Mouse (Mus musculus) gastrocnemius, postnatal 36 days (tissue): ENCODE measurements around the gene Foxk1. TPM values are rescaled to one million over a fixed set of nuclear protein-coding genes. Genes with fewer than 3 reads are reported as not detected.

Experiments
- DNase-seq, 2 experiments: peaks; one replicate each; pipeline ENCODE4 v3.0.0; 2022
- intact Hi-C: fragments of 180-260 bp; cut with DNase I; formaldehyde crosslinking; loops from one replicate; pipeline ENCODE4 v1.15.1; 2025
- total RNA-seq, 2 experiments: library from RNA; stranded (reverse); gene quantifications; 2 replicates each; pipeline ENCODE4 v1.2.3; 2021

The Foxk1 gene
- total RNA-seq, 2 experiments from 2014 or later = 12.5 to 14.5 TPM

DNA sequence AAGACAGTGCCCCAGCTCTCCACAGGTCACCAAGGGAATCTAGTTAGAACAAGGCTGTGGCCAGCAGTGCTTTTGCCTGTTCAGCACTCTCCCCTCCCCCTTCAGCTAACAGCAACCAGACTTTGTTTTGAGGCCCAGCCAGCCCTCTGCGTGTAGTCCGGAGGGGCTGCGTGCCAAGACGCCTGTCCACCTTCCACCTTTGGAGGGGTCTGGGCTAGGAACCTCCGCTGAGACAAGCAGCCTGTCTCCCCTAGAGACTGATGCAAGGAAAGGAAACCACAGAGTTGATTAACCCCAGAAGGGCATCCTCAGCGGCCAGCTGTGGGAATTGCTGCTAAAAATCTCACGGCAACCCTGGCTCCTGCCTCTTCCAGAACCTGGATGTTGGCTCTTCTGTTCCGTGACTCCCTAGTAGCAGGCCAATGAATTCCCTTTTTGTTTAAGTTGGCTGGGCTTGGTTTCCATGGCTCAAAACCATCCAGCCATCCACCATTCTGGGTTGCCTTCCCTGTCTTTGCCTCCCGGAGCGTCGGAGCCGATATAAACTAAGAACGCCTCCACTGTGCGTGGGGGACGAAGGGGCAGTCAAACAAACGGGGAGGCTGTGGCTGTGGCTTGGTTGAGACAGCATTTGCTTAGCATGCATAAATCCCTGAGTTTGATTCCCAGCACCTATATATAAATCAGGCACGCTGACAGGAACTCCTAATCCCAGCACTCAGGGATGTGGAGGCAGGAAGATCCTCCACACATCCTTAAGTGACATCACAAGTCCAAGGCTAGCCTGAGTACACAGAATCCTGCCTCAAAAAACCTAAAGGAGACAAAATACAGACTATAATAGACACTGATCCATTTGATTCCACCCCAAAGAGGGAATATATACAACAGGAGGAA is 14.3 kb upstream of the Foxk1 start:
- no peak for DNase-seq
- intact Hi-C loops = no loop called here

DNA sequence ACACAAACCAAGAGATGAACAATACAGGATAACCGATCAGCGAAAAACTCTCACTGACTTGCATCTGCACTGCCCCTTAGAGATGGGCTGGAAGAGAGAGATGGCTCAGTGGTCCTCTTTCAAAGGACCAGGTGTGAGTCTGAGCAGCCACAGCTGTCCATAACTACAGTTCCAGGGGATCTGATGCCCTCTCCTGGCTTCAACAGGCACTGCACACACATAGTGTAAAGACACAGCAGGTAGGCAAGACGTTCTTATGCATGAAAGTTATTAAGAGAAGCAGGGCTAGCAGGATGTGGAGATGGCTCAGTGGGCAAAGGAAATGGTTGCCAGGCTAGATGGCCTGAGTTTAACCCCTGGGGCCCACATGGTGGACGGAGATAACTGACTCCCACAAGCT is 13.6 kb upstream of the Foxk1 start:
- intact Hi-C loops = no loop called here
- DNase-seq = no peak

DNA sequence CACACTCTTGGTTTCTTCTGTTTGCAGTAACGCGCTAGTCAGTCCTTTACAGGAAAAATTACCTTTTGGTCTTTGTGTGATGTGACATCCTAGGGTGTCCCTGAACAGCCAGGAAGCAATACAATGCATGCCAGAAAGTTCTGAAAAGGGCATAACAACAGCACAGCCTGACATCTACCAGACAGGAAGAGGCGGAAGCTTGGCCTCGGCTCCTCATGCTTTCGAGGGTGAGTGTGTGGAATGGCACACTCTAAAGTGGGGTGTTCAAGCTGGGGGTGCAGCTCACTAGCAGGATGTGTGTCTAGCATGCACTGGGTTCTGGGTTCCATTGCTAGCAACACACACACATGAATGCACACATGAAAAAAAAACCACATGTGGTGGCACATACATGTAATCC is 9.6 kb upstream of the Foxk1 start:
- no peak for DNase-seq
- intact Hi-C loops = loop anchor here (2.0 kb wide), 1 partner anchor 15 kb away; no protein-coding TSS in a partner anchor

DNA sequence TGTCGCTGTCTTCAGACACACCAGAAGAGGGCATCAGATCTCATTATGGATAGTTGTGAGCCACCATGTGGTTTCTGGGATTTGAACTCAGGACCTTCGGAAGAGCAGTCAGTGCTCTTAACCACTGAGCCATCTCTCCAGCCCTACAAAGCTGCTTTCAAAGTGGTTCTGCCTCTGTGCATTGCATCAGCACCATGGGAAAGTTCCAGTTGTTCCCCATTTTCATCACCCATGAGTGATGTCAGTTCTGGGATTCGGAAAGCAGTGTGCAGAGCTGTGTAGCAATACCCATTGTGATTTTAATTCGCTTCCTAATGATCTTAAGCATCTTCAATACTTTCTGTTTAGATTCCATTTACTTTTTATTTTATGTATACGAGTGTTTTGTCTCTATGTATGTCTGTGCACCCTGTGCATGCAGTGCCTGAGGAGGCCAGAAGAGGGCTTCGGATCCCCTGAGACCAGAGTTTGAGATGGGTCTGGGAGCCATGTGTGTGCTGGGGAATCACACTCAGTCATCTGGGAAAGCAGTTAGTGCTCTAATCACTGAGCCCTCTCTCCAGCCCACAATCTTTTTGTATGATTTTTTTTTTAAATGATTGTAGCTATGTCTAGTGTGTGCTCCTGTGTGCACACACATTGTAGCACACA is 6.6 kb upstream of the Foxk1 start:
- intact Hi-C loops = no loop called here
- DNase-seq = no peak

DNA sequence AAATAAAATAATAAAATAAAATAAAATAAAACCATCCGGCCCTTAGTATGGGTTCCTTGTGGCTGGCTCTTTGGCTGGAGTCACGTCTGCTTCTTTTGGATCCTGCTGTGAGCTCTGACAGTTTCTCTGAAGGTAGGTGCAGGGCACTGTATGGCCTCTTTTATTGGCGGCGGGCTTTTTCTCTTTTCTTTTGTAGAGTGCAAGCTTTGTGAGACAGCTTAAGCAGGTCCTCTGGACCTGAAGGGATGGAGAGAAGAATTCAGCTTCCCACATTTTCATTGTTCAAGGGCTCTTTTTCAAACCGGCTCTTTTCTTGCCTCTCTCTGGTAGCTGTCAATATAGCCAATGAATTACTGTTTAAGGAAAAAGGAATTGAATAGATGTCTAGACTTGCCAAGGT is 5.4 kb upstream of the Foxk1 start:
- intact Hi-C loops = no loop called here
- DNase-seq = no peak

DNA sequence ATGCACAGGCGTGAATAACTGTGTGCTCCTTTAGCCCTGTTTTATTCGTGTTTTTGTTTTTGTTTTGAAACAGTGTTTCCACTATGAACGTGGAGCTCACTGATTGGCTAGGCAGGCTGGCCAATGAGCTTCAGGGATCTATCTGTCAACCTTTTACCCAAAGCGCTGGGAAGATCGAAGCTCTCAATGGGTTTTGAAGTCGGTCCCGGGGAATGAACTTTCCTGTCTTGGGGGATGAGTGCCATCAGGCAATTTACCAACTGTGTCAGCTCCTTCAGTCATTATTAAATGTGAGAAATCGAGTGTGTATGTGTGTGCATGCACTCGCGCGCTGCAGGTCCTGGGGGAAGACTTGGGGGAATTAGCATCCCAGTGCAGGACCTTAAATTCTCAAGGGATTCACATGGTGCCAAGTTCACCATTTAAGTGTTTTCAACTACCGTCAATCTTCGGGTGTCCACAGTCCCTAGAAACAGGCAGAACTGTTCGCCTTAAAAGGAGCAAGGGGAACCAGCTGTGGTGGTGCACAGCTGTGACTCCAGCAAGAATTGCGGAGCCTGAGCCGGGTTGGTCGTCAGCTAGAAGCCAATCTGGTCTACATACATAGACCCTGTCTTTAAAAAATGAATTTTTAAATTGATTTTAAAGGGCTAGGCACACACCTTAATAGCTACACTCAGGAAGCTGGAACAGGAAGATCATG is 965 bp upstream of the Foxk1 start:
- no peak for DNase-seq
- intact Hi-C loops = loop anchor here (2.0 kb wide), 1 partner anchor 48 kb away; no protein-coding TSS in a partner anchor

DNA sequence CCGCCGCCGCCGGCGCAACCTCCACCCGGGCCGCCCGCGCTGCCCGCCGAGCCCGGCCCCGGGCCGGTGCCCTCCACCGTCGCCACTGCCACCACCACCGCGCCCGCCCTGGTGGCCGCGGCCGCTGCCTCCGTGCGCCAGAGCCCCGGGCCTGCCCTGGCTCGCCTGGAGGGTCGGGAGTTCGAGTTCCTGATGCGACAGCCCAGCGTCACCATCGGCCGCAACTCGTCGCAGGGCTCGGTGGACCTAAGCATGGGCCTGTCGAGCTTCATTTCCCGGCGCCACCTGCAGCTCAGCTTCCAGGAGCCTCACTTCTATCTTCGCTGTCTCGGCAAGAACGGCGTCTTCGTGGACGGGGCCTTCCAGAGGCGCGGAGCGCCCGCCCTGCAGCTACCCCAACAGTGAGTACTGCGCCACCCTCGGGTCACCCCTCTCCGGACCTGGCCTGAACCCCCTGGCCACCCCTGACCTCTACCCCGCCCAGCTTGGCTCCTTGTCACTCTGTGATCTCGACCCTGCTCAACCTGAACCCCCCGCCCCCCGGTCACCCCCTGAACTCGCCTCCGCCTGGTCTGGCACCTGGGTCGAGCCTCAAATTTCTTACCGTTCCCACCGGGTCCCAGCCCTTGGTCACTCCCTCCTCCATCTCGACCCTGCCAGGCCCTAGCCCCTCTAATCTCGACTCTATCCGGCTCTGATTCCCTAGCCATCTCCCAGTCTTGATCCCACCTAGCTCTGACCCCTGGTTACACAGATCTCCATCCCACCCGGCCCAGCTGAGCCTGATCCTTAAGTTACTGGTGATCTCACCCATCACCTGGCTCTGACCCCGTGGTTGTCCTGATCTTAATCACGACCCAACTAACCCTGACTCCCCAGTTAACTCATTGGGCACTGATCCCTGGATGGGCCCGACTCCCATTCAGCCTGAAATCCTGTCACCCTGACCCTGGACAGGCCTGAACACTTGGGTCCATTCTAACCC is 636 bp downstream of the Foxk1 start:
- intact Hi-C loops = loop anchor here (1.0 to 2.0 kb wide), 2 partner anchors 35 to 47 kb away; no protein-coding TSS in a partner anchor
- DNase-seq = peak; percentile 12 to 33

DNA sequence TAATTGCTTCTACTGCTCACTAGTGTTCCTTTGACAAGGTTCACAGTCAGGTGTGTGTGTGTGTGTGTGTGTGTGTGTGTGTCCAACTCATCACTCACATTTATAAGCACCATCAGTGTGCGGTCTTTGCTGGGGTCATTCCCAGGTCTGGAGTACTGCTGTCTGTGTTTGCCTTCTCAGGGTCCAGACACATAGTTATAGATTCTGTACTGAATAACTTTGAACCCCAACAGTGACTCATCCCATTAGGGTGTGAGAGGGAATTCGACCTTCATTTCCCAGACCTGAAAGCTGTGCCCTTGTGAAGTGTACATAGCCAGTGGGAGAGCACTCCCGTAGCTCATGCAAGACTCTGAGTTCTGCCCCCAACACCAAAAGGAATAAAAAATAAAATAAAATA is 2.4 kb downstream of the Foxk1 start:
- intact Hi-C loops = no loop called here
- no peak for DNase-seq

DNA sequence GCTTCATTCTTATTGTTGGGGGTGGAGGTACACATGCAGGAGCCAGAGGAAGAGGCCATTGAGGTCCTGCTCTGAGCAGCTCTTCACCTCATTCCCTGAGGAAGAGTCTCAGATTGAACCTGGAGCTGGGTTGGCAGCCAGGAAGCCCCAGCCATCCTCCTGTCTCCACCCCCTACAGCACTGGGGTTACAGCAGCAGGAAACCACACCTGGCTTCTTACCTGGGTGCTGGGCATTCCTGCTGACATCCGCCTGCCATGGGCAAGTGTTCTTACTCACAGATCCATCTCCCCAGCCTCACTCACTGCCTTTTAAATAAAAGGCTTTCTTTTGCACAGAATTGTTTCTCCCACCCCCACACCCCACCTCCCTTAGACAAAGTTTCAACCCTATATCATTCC is 3.0 kb downstream of the Foxk1 start:
- no peak for DNase-seq
- intact Hi-C loops = no loop called here

DNA sequence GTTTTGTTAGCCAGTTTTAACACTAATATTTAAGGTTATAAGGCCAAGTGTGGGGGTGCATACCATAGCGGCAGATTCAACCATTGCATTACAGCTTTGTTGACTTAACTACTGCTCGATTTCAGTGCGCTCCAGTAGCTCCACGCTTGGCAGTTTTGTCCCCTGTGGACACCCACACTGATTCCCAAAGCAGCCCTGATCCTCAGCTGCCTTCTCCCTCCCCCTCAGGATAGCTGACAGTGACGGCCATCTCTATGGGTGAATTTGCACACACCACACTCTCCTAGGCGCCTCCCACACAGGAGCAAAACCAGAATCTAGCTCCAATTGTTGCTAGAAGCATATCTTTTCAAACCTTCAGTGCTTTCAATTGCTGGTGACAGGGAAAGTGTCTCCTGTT is 4.1 kb downstream of the Foxk1 start:
- no peak for DNase-seq
- intact Hi-C loops = no loop called here

DNA sequence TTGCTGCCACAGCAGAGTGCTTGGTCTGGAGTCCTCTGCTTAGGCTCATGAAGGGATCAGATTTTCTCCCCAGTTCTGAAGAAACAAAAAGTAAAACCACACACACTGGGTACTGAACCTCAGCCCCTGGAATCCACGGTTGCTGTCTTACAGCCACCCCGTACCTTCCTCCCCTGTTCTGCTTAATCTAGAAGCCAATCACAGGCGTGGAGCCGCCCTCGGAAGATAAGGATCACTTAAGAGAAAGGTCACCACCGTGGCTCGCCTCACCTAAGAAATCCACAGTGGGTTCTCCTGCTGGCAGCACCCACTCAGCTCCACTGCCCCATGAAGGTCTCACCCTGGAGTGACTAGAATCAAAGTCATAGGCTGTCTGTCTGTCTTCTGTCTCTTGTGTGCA is 5.1 kb downstream of the Foxk1 start:
- intact Hi-C loops = no loop called here
- DNase-seq = no peak

DNA sequence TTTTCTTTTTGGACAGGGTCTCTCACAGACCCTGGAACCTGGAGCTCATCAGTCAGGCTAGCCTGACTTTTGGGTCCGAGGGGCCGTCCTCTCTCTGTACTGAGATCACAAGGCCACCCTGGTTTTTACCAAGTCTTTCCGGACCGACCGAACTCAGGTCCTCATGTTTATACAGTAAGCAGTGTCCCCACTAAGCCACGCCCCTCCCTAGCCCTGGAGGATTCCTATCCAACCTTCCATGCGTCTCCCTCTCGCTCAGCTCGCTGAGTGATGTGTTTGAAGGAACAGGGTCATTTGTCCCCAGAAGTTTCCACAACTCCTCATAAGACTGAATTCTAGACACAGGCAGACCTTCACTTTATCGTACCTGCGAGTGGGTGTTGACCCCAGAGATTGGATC is 5.6 kb downstream of the Foxk1 start:
- DNase-seq = no peak
- intact Hi-C loops = no loop called here

DNA sequence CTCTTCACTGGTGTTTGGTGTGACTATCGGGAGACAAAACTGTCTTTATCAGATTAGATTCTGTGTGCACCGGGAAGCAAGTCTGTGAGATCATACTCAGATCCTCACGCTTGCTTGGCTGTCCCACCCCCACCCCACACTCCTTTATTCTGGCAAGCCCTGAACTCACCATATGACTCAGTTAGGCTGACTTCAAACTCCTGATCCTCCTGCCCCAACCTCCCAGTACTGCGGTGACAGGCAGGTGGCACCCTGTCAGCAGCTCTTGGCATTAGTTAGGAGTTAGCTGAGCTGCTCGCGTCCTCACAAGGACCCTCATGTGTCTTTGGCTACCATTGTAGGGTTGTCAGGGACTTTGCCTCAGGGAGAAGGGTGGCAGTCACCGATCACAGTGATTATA is 6.1 kb downstream of the Foxk1 start:
- intact Hi-C loops = no loop called here
- no peak for DNase-seq

DNA sequence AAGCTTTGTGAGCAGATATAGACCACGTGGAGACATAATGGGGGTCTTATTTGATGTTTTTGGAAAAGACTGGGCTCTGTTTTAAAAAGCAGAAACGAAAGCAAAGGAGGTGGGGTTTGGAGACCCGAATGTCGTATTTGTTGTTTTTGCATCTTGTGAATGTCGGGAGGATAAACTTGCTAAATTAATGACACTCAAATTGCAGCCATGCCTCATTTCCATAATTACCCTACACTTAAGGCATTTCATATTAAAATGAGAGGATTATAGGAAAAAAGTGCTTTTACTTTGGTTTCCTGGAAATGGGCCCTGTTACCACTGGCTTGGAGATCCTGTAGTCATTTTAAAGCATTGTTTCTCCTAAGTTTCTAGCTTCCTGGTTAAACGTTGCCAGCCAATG is 7.9 kb downstream of the Foxk1 start:
- no peak for DNase-seq
- intact Hi-C loops = no loop called here

DNA sequence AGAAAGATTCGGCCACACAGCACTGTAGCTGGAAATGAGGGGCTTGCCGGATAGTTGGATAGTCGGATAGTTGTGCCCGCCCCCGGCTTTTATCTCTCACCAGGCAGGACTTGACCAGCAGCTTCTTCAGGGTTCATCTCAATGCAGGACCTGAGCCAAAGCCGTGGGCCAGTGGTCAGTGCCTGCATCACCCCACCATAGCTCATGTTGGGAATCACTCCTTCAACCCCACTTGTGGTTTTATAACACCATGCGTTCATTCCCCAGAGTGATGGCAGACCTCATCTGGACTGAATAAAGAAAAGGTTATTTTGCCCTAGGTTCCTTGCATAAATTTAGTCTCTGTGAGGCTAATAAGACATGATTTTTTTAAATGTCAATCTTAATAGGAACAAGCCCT is 9.1 kb downstream of the Foxk1 start:
- no peak for DNase-seq
- intact Hi-C loops = no loop called here

DNA sequence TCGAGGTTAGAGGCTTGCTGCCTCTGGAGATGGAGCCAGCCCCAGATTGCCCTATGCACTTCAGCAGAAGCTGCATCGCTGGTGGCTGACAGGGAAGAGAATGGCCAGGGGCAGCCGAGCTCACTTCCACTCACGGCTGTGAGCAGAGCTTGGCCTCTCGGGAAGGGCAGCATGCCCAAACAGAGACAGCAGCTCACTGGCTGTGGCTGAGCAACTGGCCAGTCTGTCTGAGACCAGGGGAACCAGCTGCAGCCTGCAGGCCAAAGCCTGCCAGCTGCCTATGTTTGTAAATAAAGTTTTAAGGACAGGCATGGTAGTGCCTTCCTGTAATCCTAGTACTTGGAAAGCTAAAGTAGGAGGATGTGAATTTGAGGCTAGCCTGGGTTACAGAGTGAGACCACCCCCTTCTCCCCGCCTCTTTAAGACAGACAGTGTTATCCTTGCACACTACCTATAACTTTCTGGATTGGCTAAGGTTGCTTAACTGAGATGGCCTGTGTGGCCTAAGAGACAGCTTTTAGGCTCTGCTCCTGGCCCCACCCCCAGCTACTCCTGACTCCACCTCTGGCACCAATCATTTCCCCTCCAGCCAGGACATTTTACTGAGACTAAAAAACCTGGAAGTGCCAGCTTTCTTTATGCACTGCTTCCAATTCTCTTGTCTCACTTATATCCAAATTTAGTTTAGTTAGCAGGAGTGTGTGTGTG is 11.5 kb downstream of the Foxk1 start:
- intact Hi-C loops = no loop called here
- DNase-seq = peak in 1 of 2 experiments; percentile 47

DNA sequence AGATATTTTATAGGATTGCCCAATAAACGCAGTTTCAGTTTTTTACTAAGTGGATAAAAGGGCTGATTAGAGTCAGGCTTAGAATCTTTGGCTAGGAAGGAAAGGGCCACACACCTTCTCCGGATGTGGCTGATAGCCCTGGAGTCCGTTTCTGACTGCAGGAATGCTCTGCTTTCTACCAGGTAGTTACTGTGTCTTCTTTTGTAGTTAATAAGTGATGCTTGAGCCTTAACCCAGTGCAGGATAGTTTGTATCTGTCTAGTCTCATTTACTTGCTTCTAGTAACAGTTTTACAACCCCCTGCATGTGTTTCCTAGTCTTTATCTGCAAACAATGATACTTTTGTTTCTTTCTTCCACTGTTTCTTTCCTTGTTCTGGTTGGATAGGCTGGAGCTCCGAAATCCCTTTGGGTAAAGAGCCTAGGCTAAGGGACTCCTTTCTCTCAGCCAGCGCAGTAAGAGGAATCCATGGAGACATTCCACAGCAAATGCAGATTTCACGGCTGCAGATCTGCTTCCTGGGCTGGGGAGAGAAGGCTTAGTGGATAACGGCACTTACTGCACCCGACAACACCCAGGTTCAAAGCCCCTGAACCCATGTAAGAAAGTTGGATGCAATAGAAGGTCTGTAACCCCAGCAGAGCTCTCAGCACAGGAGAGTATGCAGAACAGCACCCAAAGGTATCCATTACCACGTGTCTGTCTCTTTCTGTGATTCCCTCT is 12.6 kb downstream of the Foxk1 start:
- intact Hi-C loops = no loop called here

DNA sequence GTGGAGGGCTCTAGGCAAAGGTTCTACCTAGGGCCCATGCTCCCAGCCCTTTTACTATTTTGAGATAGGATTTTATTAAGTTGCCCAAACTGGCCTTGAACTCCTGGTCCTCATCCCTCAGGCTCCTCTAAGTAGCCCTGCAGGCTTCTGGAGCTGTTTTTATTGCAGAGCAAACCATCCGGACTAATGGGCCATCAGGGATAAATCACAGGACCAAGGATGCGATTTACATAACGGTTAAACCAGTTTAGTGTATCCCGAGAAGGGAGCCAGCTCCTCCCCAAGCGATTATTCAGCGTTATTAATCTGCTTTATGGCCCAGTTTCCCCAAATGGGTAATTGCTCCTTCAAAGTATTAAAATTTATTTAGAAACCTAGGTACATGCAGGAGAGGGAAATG is 14.1 kb downstream of the Foxk1 start:
- intact Hi-C loops = no loop called here
- DNase-seq = no peak

More for the DNA sequence above, 12.6 kb downstream of the Foxk1 start:
- DNase-seq = no peak
